In genomic region chr1:68049856-68050255, GRCm38 (mm10) we compare ENCODE assay signal across 32 mouse cellular contexts.
A peak's percentile ranks its signal among the peaks of the same experiment; 100 is the strongest.
DNase-seq lines count a peak whose midpoint lies in the region; ATAC-seq and TF ChIP-seq lines count a peak whose summit lies in the region.
"Had no signal": no experiment of that assay in that cellular context is flagged by ENCODE, and none has a peak within 500 bp of the region (broad histone marks: within the 10 kb centered on the region; RNA-seq: fewer than 3 reads in every experiment).

No protein-coding gene starts in this region.

- no peaks in the 10 kb centered on the region for H3K36me3 ChIP-seq in heart, embryonic 13.5 days
- H3K36me3 ChIP-seq in lung, embryonic 16.5 days (ENCODE audit: control insufficient read depth, insufficient read depth, low read length), result no peaks in the 10 kb centered on the region
- H3K36me3 ChIP-seq in lung, postnatal 0 days (ENCODE audit: insufficient read depth, low read length), result no peaks in the 10 kb centered on the region
- H3K36me3 ChIP-seq in midbrain, embryonic 11.5 days (ENCODE audit: control insufficient read depth, insufficient read depth, low read length), result no peaks in the 10 kb centered on the region
- H3K36me3 ChIP-seq: embryonic facial prominence, embryonic 12.5 days; forebrain, embryonic 10.5 days; forebrain, embryonic 15.5 days; G1E; heart, embryonic 12.5 days; hindbrain, embryonic 10.5 days; neural tube, embryonic 12.5 days had no signal

- H3K4me1 ChIP-seq in heart, embryonic 13.5 days, result peaks cover 5% of the 10 kb centered on the region
- H3K4me1 ChIP-seq in lung, embryonic 16.5 days (replicated peaks; ENCODE audit: control insufficient read depth, insufficient read depth, low read length), result no peaks in the 10 kb centered on the region
- no peaks in the 10 kb centered on the region for H3K4me1 ChIP-seq in lung, postnatal 0 days (ENCODE audit: insufficient read depth, low read depth, low read length)
- peaks cover 13% of the 10 kb centered on the region; the same call in 1 of the 2 replicates for H3K4me1 ChIP-seq in midbrain, embryonic 11.5 days (ENCODE audit: control insufficient read depth, insufficient read depth, low read length)
- H3K4me1 ChIP-seq: heart, embryonic 12.5 days had no signal

- 69% methylated on average over 6 of the region's 6 CpGs for WGBS in heart, embryonic 13.5 days
- WGBS in lung, embryonic 16.5 days, result 37% methylated on average over 6 of the region's 6 CpGs
- WGBS in lung, postnatal 0 days, result 40% methylated on average over 6 of the region's 6 CpGs
- WGBS in midbrain, embryonic 11.5 days, result 72% methylated on average over 6 of the region's 6 CpGs

- H3K4me3 ChIP-seq in heart, embryonic 13.5 days, result no peak overlapping the region
- no peak overlapping the region for H3K4me3 ChIP-seq in lung, embryonic 16.5 days (ENCODE audit: low read length)
- H3K4me3 ChIP-seq in lung, postnatal 0 days (ENCODE audit: low read depth, low read length), result no peak overlapping the region
- no peak overlapping the region for H3K4me3 ChIP-seq in midbrain, embryonic 11.5 days (ENCODE audit: low read depth, low read length)
- H3K4me3 ChIP-seq: embryonic facial prominence, embryonic 12.5 days; forebrain, embryonic 10.5 days; forebrain, embryonic 15.5 days; gastrocnemius, adult 2 months; heart, embryonic 12.5 days; hindbrain, embryonic 10.5 days; neural tube, embryonic 12.5 days had no signal

- no peak for ATAC-seq in heart, embryonic 13.5 days (ENCODE audit: extremely low read depth, insufficient number of reproducible peaks, low FRiP score, low TSS enrichment)
- ATAC-seq in lung, embryonic 16.5 days (ENCODE audit: low read depth), result peak; percentile 54; the same call in 1 of the 2 replicates
- ATAC-seq in lung, postnatal 0 days, result no peak
- no peak for ATAC-seq in midbrain, embryonic 11.5 days (ENCODE audit: low FRiP score)
- ATAC-seq: forebrain, embryonic 15.5 days; hindbrain, postnatal 0 days; intestine, embryonic 16.5 days had no signal

- intact Hi-C loops in heart, postnatal 14 days (cut with DNase I), result no loop called here

- no peaks in the 10 kb centered on the region for H3K27me3 ChIP-seq in heart, embryonic 13.5 days (replicated peaks)
- H3K27me3 ChIP-seq in lung, embryonic 16.5 days (ENCODE audit: control insufficient read depth, insufficient read depth, low read depth, low read length), result no peaks in the 10 kb centered on the region
- no peaks in the 10 kb centered on the region for H3K27me3 ChIP-seq in lung, postnatal 0 days (replicated peaks; ENCODE audit: insufficient read depth, low read length)
- H3K27me3 ChIP-seq in midbrain, embryonic 11.5 days (ENCODE audit: control insufficient read depth, insufficient read depth, low read length), result no peaks in the 10 kb centered on the region
- H3K27me3 ChIP-seq: embryonic facial prominence, embryonic 12.5 days; forebrain, embryonic 15.5 days; heart, embryonic 12.5 days; neural tube, embryonic 12.5 days had no signal

- no peak overlapping the region for H3K9ac ChIP-seq in heart, embryonic 13.5 days
- no peak overlapping the region for H3K9ac ChIP-seq in lung, embryonic 16.5 days (ENCODE audit: low read length)
- H3K9ac ChIP-seq in lung, postnatal 0 days (replicated peaks; ENCODE audit: low read depth), result no peak overlapping the region
- H3K9ac ChIP-seq in midbrain, embryonic 11.5 days (ENCODE audit: low read length), result no peak overlapping the region
- H3K9ac ChIP-seq: embryonic facial prominence, embryonic 12.5 days; forebrain, embryonic 15.5 days; heart, embryonic 12.5 days; liver, embryonic 14.5 days; neural tube, embryonic 12.5 days had no signal

- H3K27ac ChIP-seq in heart, embryonic 13.5 days (replicated peaks), result 0 out of 2 replicates have a peak overlapping the region, but pooled peaks have one; percentile 10
- H3K27ac ChIP-seq in lung, embryonic 16.5 days (ENCODE audit: low read length), result no peak overlapping the region
- H3K27ac ChIP-seq in lung, postnatal 0 days (ENCODE audit: low read length), result no peak overlapping the region
- H3K27ac ChIP-seq in midbrain, embryonic 11.5 days (ENCODE audit: low read depth, low read length), result no peak overlapping the region
- H3K27ac ChIP-seq: embryonic facial prominence, embryonic 12.5 days; forebrain, embryonic 10.5 days; forebrain, embryonic 15.5 days; gastrocnemius, adult 2 months; hindbrain, embryonic 10.5 days; hindbrain, postnatal 0 days; kidney, postnatal 0 days; liver, embryonic 14.5 days; neural tube, embryonic 12.5 days had no signal

- no peak for DNase-seq in heart, postnatal 14 days
- DNase-seq in lung, postnatal 0 days (ENCODE audit: low spot score), result no peak
- peak; percentile 79 for DNase-seq in midbrain, embryonic 11.5 days (ENCODE audit: low spot score, missing footprints)
- DNase-seq in retina, embryonic 14.5 days (ENCODE audit: low spot score), result peak; percentile 24
- no peak for DNase-seq in right cerebral cortex, adult 18-20 months
- DNase-seq: adrenal gland, postnatal 10 days; cerebellum, adult 11 months; cerebellum, adult 9-10 months; cerebellum, postnatal 36 days; gastrocnemius, adult 2 months; gastrocnemius, postnatal 36 days; heart, adult 18-20 months; kidney, adult 8-10 months; layer of hippocampus, postnatal 36 days; left cerebral cortex, postnatal 4 days; liver; lung, postnatal 14 days; right cerebral cortex, postnatal 25 days; thymus, postnatal 4 days had no signal

- H3K9me3 ChIP-seq in heart, embryonic 13.5 days, result 0 out of 2 replicates have a peak, but pooled peaks cover 3% of the 10 kb centered on the region
- no peaks in the 10 kb centered on the region for H3K9me3 ChIP-seq in lung, embryonic 16.5 days (ENCODE audit: control insufficient read depth, low read length)
- no peaks in the 10 kb centered on the region for H3K9me3 ChIP-seq in lung, postnatal 0 days (ENCODE audit: low read length)
- H3K9me3 ChIP-seq in midbrain, embryonic 11.5 days (ENCODE audit: control insufficient read depth, low read length), result no peaks in the 10 kb centered on the region
- H3K9me3 ChIP-seq: embryonic facial prominence, embryonic 12.5 days; forebrain, embryonic 10.5 days; forebrain, embryonic 15.5 days; heart, embryonic 12.5 days; hindbrain, embryonic 10.5 days; neural tube, embryonic 12.5 days had no signal

- no peak for TF ChIP-seq EP300 in lung, postnatal 0 days (IDR thresholded peaks at IDR 0.05)

- H3K4me2 ChIP-seq in heart, embryonic 13.5 days, result no peak overlapping the region
- no peak overlapping the region for H3K4me2 ChIP-seq in lung, embryonic 16.5 days (ENCODE audit: low read depth, low read length)
- H3K4me2 ChIP-seq in lung, postnatal 0 days (replicated peaks; ENCODE audit: low read depth, low read length), result no peak overlapping the region
- H3K4me2 ChIP-seq in midbrain, embryonic 11.5 days, result no peak overlapping the region
- H3K4me2 ChIP-seq: embryonic facial prominence, embryonic 12.5 days; forebrain, embryonic 15.5 days; heart, embryonic 12.5 days; neural tube, embryonic 12.5 days had no signal

- TF ChIP-seq CTCF in lung, postnatal 0 days (IDR thresholded peaks at IDR 0.05), result no peak

Comparison
In these comparisons a context has a peak if more than half of its experiments do, and no peak if none do; other contexts are left out.
1. DNase-seq: peak in midbrain, embryonic 11.5 days (single experiment) and retina, embryonic 14.5 days (single experiment); none in heart, postnatal 14 days (0 of 2), lung, postnatal 0 days (single experiment) and right cerebral cortex, adult 18-20 months (single experiment).